Mouse (Mus musculus) adrenal gland (tissue): ENCODE data around the gene Foxp1.

Experiments used
- intact Hi-C: fragments of 180-260 bp; cut with DNase I; formaldehyde crosslinking; loops from one replicate; pipeline ENCODE4 v1.15.1; 2025

Foxp1 gene

DNA sequence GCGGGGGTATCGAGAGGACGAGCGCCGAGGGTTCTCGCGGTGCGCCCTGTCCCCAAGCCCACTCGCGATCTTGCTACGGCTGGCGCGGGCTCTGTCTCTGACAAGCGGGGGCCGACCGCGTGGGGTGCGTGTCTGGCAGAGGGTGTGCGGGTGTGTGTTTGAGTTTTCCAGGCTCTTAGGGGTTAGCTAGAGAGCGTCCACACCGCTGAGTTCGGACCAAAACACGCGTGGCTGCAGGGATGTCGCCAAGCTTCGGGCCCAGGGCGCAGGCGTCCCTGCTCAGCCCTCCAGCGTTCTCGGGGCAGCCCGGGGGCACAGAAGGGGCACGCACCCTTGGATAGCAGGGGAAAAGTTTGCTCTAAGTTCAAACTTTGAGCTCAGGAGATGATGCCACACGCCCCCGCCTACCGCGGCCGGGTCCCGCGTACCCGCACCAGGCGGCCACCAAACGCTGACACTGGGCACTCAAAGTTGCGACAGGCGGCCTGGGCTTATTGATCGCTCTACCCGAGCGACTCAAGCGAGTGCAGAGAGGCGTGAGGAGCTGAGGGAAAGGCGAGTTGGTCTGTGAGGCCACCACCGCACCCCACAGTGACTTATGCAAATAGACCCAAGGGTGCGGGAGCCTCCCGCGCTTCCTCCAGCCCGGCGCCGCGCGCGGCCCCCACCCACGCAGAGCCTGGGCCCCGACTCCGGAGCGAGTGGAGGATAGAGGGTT is 721 bp downstream of the Foxp1 start:
- intact Hi-C loops: loop anchor here (10.0 kb wide), 2 partner anchors 487 to 997 kb away; no protein-coding TSS in a partner anchor

DNA sequence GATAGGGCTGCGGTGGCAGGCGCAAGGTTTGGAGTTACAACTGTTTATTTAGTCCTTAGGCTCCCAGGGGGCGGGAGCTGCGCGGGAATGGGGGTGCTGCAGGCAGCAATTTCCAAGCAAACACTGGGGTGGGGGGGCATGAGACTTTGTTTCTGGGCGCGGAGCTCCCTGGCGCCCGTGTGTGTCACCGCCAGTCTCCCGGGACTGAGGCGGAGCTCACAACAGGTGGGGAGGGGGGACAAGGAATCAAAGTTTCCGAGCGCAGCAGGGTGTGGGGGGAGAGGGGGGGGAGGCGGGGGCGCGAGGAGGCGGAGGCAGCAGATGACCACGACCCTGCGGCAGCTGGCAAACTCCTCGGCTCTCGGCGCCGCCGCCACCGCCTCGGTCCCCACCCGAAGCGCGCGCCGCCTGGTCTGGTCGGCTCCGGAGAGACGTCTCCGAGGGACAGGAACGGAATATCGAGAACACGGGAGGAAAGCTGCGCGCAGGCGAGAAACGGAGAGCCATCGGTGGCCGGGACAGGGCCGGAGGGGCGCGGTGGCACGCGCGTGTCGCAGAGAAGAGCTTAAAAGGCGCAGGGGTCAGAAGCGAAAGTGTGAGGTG is 1.4 kb downstream of the Foxp1 start:
- intact Hi-C loops: loop anchor here (10.0 kb wide), 2 partner anchors 486 to 996 kb away; no protein-coding TSS in a partner anchor

DNA sequence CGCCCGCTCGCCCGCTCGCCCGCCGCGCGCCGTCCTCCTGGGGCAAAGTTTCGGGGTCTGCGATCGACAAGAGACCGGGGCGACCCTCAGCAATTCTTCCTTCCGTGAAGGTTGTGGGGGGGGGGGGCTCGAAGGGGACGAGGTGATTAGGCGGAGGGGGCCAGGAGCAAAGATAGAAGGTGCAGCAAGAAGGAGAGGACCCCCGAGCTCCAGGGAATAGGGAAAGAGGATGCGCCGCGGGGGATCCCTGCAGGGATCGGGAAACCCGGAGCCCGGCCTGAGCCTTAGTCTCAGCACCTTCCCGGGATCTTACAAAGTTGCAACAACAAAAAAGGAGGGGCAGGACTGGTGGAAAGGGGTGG is 1.9 kb downstream of the Foxp1 start:
- intact Hi-C loops: loop anchor here (10.0 kb wide), 2 partner anchors 486 to 996 kb away; no protein-coding TSS in a partner anchor

DNA sequence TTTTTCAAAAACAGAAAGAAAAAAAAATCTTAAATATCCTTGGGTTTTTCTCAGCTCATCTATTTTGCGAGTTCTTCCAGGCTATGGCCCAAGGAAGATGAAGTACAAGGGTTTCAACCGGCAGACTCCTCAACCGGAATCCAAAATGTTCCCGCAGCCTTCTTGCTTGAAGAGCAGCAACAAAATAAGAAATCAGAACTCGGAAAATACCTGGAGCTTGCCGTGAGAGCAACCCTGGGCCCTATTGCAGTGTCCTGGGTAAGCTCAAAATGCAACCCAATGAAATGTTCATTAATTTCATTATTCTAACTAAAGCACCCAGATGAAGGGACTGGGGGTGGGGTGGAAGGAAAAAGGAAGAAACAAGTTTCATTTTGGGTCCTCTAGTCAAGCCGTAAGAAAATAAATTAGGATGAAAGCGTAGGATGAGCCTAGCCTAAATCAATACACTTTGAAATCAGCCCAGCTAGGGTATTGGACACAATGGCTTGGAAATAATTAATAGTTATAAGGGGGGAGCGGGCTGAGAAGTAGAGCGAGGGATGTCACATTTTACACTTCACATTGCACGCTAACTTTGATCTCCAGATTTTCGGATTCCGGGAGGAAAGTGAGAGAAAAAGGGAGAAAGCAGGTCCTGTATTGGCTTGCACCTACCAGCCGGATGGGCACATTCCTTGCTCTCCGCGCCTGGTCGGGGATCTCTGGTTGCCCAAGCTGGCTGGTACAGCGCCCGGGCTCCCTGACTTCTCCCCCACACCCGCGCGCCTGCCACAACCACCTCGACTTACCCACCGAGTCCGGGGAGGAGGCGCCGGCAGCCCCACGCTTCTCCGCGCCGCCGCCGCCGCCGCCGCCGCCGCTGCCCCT is 2.5 kb downstream of the Foxp1 start:
- intact Hi-C loops: loop anchor here (10.0 kb wide), 2 partner anchors 485 to 995 kb away; no protein-coding TSS in a partner anchor

DNA sequence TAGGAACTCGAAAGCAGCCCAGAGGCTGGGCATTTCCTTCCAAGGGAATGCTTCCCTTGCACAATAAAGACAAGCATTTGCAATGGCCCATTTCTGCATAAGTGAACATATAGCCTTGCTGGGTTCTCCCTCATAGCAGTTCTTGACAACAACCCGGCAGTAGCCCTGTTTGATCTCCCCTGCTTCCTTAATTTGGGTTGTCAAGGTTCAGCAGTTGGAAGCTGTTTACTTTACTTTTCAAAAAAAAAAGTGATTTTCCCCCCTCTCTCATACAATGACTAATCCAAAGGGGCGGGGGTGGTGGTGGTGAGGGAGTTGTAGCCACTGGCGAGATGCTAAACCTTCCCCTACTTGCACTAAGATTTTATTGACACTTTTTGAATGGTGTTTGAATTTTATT is 3.5 kb downstream of the Foxp1 start:
- intact Hi-C loops: no loop called here

DNA sequence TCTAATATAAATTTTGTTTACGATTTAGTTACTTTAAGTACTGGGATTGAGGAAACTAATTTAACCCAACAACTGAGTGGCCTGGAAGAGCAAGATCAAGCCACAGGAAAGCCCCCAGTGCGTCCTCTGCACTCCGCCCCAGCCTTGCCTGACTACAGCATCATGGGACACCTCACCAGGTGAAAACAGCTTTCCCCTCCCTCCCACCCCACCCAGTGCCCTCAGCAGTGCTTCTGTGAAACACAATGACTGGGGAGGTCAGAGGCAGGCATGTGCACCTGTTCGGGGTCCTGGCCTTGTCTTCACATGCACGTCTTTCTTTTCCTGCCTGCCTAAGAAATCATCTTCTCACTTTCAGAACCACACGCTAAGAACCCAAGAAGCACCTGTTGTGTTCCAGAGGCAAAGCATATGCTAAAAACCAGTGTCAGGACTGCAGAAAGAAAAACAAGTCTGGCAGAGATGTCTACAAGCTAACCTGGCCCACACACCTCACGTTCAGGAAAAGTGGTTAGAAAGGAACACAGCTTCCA is 6.8 kb downstream of the Foxp1 start:
- intact Hi-C loops: no loop called here

DNA sequence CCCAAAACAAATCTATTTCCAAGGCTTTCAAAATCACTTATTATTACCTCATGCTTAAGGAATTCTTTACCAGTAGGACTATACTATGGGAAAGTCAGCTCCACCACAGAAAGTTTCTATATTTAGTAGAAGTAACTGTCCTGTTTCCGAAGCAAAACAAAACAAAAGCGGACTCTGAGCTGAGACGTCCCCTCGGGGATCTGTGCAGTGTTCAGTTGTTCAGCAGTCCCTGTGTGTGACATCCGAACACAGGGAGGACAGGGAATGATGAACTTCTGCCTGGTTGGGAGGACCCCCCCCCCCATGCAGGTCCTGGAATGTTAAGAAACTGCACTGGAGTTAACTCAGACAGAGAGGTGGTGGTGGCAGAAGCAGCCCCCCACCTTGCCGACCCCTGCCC is 10.7 kb downstream of the Foxp1 start:
- intact Hi-C loops: no loop called here

DNA sequence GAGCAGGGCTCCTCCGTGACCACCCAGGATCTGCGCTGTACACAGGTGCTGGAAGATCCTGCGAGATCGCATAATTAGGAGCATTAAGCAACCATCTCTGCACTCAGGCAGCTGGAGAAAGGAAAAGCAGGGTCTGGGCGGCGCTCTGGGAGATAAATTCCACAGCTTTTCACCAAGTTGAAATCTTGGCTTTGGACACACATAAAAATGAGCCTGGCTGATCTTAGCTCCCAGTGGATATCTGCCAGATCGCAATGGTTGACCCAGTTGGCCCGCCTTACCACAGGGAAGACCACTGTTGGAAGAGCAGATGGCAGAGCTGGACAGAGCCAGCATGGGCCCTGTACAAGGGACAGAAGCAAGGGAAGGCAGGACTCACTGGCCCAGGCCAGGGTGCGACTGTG is 13.3 kb downstream of the Foxp1 start:
- intact Hi-C loops: no loop called here

DNA sequence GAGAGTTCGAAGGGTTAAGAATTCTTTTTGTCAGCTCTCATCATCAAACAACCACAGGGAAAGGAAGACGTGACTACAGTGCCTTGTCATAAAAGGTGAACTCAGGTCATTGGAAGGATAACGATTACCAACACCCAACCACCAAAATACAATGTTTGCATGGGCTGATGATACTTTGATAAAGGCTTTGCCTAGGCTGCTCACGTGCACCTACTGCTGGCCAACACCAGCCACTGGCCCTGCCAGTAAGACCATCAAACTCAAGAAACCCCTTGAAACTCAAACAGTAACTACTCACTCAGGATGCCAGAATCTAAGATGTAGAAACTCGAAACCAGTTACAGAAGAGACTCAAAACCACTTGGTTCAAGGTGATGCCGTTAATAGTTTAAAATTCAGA is 15.7 kb downstream of the Foxp1 start:
- intact Hi-C loops: no loop called here

DNA sequence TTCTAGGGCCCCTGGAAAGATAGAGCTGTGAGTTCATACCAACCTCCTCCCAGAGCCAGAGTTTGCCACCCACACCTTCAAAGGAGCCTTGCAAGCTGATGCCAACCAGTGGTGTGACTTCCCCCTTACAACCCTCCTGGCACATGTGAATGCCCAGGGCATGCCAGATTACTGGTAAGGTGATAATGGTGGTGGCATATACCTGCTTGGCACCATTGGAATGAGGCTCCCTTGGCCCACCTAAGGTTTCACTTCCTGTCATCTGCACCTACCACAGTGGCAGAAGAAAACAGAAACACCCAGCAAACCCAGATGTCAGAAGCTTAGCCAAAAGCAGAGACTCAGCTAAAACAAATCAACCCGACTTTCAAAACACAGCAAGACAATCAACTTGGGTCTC is 18.8 kb downstream of the Foxp1 start:
- intact Hi-C loops: no loop called here

DNA sequence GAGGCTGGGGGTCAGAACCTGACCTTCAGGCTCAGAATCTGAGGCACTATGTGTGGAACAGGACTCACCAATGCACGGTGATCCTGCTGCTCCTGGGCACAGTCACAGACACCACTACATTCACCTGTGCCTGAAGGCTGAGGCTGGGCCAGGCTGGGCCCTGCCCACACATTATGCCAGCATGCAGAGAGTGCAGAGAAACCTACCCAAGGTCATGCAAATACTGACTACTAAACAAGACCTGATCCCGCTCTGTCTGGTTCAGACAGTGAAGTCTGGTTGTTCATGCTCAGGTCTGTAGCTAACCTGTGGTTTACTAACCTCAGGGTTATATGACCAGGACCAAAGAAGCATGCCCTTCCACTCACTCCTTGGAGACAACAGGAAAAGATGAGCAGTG is 19.8 kb downstream of the Foxp1 start:
- intact Hi-C loops: no loop called here

DNA sequence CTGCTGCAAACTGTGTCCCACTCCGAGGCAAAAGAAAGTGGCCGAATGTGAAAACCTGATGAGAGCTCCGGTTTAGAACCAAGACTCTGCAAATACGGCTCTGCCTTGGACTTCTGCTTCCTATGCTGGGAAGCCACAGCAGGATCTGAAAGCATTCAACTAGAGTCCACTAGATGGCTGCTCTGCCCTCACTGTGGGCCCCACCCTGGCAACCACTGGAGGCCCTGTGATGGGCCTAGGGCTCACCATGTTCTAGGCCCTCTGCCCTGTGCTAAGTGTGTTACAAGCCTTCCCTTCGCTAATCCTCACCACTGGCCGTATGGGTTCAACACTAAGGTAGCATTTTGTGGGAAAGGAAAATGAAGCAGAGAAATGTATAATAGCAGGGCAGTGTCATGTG is 20.2 kb downstream of the Foxp1 start:
- intact Hi-C loops: no loop called here

DNA sequence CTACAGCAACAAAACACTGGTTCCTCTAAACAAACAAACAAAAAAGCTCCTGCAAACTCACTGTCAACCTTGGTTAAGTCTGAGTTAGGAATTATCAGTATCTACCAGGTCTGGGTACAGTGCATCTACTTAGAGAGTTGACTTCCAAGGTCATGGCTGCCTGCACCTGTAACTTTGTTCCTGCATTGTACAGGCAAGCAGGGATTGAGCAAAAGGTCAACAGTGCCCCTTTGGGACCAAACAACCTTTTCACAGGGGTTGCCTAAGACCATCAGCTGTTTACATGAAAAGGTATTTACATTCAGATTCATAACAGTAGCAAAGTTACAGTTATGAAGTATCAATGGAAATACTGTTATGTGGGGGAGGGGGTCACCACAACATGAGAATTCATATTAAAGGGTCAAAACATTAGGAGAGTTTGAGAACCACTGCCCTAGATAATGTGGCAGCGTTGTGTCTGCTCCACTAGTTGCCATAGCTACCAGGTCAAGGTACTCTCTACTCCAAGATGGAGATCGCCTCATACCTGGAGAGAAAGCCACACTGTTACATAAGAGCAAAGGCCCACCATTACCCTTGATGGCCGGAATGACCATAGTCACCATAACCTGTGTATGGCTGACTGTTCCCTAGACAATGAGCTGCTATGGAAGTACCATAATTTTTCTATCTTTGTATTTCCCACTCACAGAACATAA is 21.8 kb downstream of the Foxp1 start:
- intact Hi-C loops: no loop called here

DNA sequence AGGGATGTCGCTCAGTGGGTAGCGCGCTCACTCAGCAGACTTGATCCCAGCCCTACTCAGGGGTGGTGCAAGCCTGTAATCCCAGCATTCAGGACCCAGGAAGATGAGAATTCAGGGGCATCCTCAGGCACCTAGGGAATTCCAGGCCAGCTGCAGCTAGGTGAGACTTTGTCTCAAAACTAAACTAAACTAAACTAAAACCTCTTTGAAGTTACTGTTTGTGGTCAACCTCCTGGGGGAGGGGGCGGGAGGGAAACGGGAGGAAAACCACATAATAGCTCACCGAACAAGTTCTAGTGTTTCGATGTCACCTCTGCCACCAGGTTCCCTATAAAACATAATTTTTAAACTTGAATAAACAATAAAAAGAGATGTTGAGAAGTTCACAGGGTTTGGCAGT is 24.4 kb downstream of the Foxp1 start:
- intact Hi-C loops: no loop called here

DNA sequence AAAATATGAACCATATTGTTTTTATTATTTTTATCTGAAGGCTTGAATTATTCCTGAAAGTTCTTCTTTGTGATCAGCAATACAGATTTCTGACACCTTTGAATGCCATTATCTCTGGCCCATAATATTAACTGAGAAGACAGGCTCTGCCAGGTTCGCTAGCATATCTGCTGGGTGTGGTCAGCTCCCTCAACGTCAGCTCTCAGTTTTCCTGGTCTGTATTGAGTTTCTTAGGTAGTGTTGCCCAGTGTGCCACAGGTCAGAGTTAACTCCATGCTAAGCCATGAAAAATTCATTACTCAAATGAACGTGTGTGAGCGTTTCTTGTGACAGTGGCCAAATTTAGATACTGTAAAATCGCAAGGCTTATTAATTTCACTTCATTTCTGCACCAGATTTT is 26.4 kb downstream of the Foxp1 start:
- intact Hi-C loops: no loop called here

DNA sequence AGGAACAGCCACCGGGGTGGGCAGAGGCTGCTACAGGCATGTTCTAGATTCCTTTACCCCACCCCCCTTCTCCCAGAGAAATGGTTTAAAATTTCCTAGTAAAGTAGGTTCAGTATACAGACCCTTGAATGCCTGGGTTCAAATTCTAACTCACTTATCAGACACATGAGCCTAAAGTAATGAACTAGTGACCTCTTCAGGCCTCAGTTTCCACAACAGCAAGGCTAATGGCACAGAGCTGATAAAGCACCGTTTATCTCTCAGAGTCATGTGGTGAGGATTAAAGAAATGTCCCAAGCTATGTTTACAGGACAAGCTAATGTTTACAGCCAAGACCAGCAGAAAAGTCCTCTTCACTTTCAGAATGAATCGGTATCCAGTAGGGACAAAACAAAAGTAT is 29.6 kb downstream of the Foxp1 start:
- intact Hi-C loops: no loop called here

DNA sequence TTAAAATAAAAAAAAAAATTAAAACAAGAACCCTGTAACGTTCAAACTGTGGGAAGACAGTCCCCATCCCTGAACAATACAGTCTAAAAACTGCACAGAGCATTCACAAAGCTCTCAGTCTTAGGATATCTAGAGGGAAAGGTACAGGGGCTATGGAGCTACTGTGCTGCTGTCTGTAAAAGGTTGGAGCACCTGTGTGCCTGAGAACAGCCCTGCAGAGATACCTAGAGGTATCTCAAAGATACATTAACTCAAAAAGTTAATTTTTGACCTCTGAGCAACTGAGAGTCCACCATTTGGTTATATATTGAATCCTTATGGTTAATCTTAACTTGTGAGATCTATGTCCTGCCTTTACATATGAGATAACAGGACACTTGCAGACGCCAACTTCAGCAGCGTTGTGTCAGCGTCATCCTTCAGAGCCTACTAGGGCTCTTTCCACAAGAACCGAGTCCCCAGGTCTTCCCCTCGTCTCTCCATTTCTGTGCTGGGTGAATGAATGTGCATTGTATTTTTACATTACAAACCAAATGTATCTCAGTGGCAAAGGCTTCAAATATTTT is 30.5 kb downstream of the Foxp1 start:
- intact Hi-C loops: no loop called here

DNA sequence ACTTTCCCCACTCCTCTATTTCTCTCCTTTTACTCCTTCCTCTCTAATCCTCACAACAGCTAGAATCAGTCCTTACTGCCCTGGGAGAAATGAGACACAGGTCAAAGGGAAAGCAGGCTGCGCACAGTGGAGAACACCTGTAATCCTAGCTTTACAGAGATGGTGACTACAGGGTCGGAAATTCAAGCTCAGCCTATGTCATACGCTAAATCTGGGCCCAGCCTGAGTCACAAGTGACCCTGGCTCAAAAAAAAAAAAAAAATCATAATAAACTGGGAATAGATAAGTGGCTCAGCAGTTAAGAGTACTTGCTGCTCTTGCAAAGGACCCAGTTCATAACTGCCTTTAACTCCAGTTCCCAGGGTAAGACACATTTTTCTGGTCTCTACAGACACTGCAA is 31.4 kb downstream of the Foxp1 start:
- intact Hi-C loops: no loop called here

DNA sequence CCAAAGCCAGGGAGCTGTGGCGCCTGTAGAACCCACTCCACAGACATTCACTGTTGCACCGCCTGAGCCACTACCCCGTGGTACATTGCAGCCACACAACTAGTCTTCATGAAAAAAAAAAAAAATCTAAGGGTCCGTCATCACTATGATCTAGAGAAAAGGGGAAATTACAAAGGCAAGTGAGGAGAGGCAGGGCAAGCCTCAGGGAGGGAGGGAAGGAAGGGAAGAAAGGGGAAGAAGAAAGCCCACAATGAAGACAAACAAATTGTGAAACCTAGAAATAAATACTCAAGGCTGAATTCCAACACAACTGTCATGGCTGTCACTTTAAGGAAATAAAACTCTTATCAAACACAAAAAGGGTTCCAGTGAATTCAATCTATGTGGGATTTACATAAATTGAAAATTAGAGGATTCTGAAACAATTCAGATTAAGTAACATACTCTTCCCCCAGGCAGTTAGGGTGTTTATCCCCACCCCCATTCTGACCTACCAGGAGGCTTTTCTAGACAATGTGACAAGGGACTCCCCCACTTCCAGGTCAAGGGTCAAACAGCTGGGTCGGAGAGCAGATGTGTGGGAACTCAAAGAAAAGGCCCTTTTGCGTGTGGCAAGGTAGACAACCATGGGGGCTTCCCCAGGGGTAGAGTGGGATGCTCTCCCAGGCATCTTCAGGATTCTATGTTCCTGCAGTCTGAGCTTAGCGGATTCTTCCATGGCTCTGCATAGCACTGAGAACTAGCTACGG is 32.4 kb downstream of the Foxp1 start:
- intact Hi-C loops: no loop called here

DNA sequence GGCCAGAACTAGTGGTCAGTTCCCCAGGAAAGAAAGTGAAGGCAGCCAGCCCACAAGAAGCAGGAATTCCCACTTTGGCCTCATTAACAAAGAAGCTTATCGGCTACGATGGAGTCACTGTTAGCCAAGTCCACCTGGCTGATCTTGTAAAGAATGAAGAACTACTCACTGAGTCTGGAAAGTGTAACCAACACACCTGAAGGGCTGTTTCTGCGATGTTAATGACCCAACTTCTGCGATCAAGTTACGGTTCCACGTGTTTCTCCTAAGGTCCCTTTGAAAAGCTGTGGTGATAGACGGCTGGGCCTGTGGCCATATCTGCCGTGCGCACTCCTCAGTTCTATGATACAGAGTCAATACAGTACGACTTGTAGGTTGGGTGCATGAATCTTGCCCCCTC is 33.1 kb downstream of the Foxp1 start:
- intact Hi-C loops: no loop called here
